Mouse (Mus musculus) stomach, embryonic 15.5 days (tissue): ENCODE results near the gene Strip1. TPM values are rescaled to one million over a fixed set of nuclear protein-coding genes. Genes with fewer than 3 reads are reported as not detected.

ENCODE experiments used
- ATAC-seq: fragments of 200-750 bp; cut with Nextera tagmentation; 2 replicates; pipeline ENCODE4 v1.8.0; 2017; ENCODE audit warnings: low read depth, moderate number of reproducible peaks, moderate TSS enrichment; ENCODE audit not compliant: insufficient read depth, low FRiP score
- H3K27ac ChIP-seq: fragments of 300-500 bp; sonication (generic); 2 replicates; pipeline ENCODE4 v1.5.1; 2015; ENCODE audit warnings: mild to moderate bottlenecking, inconsistent platforms
- H3K27me3 ChIP-seq: fragments of 300-500 bp; sonication (generic); replicated peaks from 2 replicates; pipeline ENCODE4 v1.6.1; 2015; ENCODE audit warnings: inconsistent platforms
- H3K36me3 ChIP-seq: fragments of 300-500 bp; sonication (generic); 2 replicates; pipeline ENCODE4 v1.6.1; 2015; ENCODE audit warnings: inconsistent platforms
- H3K4me1 ChIP-seq: fragments of 300-500 bp; sonication (generic); 2 replicates; pipeline ENCODE4 v1.6.1; 2015; ENCODE audit warnings: inconsistent platforms
- H3K4me2 ChIP-seq: fragments of 300-500 bp; sonication (generic); 2 replicates; pipeline ENCODE4 v1.6.1; 2015; ENCODE audit warnings: mild to moderate bottlenecking, inconsistent platforms
- H3K4me3 ChIP-seq: fragments of 300-500 bp; sonication (generic); replicated peaks from 2 replicates; pipeline ENCODE4 v1.5.1; 2015; ENCODE audit warnings: inconsistent platforms
- H3K9ac ChIP-seq: fragments of 300-500 bp; sonication (generic); 2 replicates; pipeline ENCODE4 v1.6.1; 2015; ENCODE audit warnings: inconsistent platforms
- H3K9me3 ChIP-seq: fragments of 300-500 bp; sonication (generic); 2 replicates; pipeline ENCODE4 v1.6.1; 2016; ENCODE audit warnings: inconsistent platforms
- WGBS: fragments of 180-500 bp; shearing (Covaris S2); methylation state at CpG from one replicate; pipeline ENCODE4 v1.1.7; 2015; 5-methylcytosine and 5-hydroxymethylcytosine counted together
- polyA plus RNA-seq: library from polyadenylated mRNA; unstranded; fragments of >200 nt; fragmentation: Nextera tagmentation; extraction: Ambion mirVana; gene quantifications from 2 replicates; pipeline ENCODE4 v1.2.1, GENCODE M21; 2015

Strip1 gene
- polyA plus RNA-seq, 1 experiment from 2014 or later: 37.9 TPM

DNA sequence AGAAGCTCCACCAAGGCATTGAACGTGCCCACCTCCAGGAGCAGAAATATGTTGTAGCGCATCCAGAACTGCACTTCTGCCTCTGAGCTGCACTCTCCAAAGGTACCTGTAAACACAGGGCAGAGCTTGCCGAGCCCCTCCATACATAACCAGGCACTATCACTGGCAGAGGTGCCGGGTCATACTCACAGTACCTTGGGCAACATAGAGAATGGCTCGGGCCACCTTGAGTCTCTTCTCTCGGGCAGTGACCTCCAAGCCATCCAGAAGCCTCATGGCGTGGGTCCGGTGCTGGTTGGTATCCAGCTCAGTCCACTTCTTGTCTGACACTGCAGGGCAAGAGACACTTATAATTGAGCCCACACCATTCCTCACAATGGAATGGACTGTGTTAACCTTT lies 4.7 kb downstream of the Strip1 start:
- Histone ChIP-seq H3K4me1 (peaks cover 7% of the 10 kb centered on the region), H3K27ac (no peak overlapping the region), H3K27me3 (no peaks in the 10 kb centered on the region), H3K9ac (no peak overlapping the region), H3K9me3 (no peaks in the 10 kb centered on the region), H3K4me3 (no peak overlapping the region), H3K36me3 (peaks cover 54% of the 10 kb centered on the region), H3K4me2 (no peak overlapping the region)
- 93% methylated on average over 8 of the region's 8 CpGs for WGBS
- ATAC-seq: no peak

DNA sequence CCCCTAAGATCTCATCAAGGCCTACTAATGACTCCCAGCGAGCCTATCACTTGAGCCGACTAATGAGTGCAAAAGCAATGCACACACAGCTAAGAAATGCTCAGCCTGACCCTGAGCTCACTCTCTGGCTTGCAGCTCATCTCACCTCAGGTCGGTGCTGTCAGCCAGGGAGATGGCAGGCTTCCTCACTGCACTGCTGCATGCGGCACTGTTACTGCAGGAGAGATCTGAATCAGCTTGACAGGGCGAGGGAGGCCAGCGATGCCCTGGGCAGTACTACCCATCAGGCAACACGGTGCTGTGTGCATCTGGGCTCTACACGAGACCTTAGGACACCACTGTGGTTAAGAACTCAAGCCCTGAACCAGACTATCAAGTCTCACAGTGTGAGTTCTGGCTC lies 6.0 kb downstream of the Strip1 start:
- Histone ChIP-seq H3K4me1 (peaks cover 6% of the 10 kb centered on the region), H3K9me3 (no peaks in the 10 kb centered on the region), H3K9ac (no peak overlapping the region), H3K4me3 (no peak overlapping the region), H3K27ac (no peak overlapping the region), H3K36me3 (peaks cover 65% of the 10 kb centered on the region), H3K27me3 (no peaks in the 10 kb centered on the region), H3K4me2 (no peak overlapping the region)
- no peak for ATAC-seq
- WGBS: 89% methylated on average over 8 of the region's 8 CpGs

- Histone ChIP-seq H3K4me2 (no peak overlapping the region), H3K9me3 (no peaks in the 10 kb centered on the region), H3K4me1 (no peaks in the 10 kb centered on the region), H3K36me3 (peaks cover 72% of the 10 kb centered on the region), H3K27me3 (no peaks in the 10 kb centered on the region), H3K9ac (no peak overlapping the region), H3K4me3 (no peak overlapping the region), H3K27ac (no peak overlapping the region)
- 95% methylated on average over 8 of the region's 8 CpGs for WGBS
- ATAC-seq: no peak
Observed at GRCm38 (mm10) chr3:107624424-107624823, 7.1 kb downstream of the Strip1 start.

DNA sequence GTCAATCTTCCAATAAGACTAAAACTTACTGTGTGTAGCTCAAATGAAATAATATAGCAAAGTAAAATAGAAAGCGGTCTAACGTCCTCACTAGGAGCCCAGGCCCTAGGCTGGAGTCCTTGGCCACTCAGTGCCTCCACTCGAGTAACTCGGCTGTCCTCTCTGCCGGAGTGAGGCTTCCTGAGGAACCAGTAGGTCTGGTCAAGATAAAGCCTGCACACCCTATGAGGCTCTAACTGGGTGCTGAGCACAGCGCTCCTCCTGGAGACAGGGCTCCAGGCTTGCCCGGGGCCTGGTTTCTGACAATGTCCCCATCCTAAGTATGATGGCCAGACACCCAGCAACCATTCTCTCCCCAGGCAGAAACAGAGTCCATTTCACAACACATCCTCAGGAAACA lies 9.0 kb downstream of the Strip1 start:
- no peak overlapping the region for H3K4me3 ChIP-seq
- peaks cover 84% of the 10 kb centered on the region for H3K36me3 ChIP-seq
- no peak overlapping the region for H3K27ac ChIP-seq
- no peaks in the 10 kb centered on the region for H3K9me3 ChIP-seq
- H3K4me1 ChIP-seq: no peaks in the 10 kb centered on the region
- no peak overlapping the region for H3K9ac ChIP-seq
- H3K4me2 ChIP-seq: no peak overlapping the region
- no peaks in the 10 kb centered on the region for H3K27me3 ChIP-seq
- ATAC-seq: no peak
- whole genome bisulfite sequencing: 92% methylated on average over 7 of the region's 7 CpGs

- Histone ChIP-seq H3K9me3 (no peaks in the 10 kb centered on the region), H3K36me3 (peaks cover 85% of the 10 kb centered on the region), H3K9ac (no peak overlapping the region), H3K4me1 (no peaks in the 10 kb centered on the region), H3K27ac (no peak overlapping the region), H3K4me3 (no peak overlapping the region), H3K4me2 (no peak overlapping the region), H3K27me3 (no peaks in the 10 kb centered on the region)
- ATAC-seq: no peak
- WGBS: 92% methylated on average over 21 of the region's 21 CpGs
Observed at GRCm38 (mm10) chr3:107621286-107622075, 10.0 kb downstream of the Strip1 start.

DNA sequence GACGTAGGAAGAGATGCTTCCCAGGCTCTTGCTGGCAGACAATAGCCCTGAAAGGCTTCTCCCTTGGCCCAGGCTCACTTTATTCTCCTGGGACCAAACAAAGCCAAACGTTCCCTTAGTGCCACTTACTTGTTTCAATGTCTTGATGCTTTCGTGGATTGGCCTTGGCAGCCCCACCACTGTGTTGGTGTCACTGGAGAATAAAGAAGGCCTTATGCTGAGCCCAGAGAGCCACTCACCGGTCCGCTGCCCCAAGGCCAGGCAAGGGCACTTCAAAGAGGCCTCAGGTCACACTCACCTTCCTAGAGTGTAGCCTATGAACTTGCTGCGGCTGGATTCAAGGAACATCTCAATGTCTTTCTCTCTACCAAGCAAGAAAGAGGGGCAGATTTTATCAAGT lies 11.6 kb downstream of the Strip1 start:
- Histone ChIP-seq H3K4me2 (no peak overlapping the region), H3K4me1 (no peaks in the 10 kb centered on the region), H3K9ac (no peak overlapping the region), H3K36me3 (peaks cover 74% of the 10 kb centered on the region), H3K9me3 (no peaks in the 10 kb centered on the region), H3K27me3 (no peaks in the 10 kb centered on the region), H3K4me3 (no peak overlapping the region), H3K27ac (no peak overlapping the region)
- WGBS: 90% methylated on average over 6 of the region's 6 CpGs
- ATAC-seq: no peak

GRCm38 (mm10) chr3:107617800-107618199 lies 13.7 kb downstream of the Strip1 start:
- 92% methylated on average over 3 of the region's 3 CpGs for WGBS
- H3K9ac ChIP-seq: no peak overlapping the region
- H3K4me2 ChIP-seq: no peak overlapping the region
- no peaks in the 10 kb centered on the region for H3K27me3 ChIP-seq
- no peak overlapping the region for H3K4me3 ChIP-seq
- peaks cover 73% of the 10 kb centered on the region for H3K36me3 ChIP-seq
- H3K9me3 ChIP-seq: no peaks in the 10 kb centered on the region
- no peak overlapping the region for H3K27ac ChIP-seq
- H3K4me1 ChIP-seq: no peaks in the 10 kb centered on the region
- ATAC-seq: no peak

DNA sequence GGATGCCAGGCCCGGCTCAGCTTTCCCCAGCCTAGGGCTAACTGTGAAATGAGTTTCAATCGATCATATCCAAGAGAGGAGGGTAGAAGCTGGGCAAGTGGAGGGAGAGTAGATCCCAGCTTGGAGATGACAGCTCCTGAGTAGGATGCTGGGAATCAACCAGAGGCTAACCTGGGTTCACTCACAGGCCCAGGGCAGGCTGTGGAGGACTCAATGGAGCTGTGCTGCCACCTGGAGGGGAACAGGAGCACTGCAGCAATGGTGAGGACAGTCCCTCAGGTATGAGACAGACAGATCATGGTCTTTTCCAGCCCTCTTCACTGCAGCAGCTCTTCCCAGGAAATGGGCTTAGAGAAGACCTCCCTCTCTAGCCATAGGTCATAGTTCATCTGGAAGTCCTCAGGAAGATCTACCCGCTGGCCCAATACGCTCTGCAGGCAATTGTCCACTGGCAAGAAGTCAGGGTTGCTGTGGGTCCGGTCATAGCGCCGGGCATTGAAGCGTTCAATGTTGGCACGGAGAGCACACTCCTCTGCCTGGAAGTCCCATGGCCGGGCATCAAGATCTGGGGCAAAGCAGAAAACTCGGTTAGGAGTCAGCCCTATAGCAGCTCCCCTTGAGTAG lies 18.5 kb downstream of the Strip1 start:
- no peak overlapping the region for H3K9ac ChIP-seq
- H3K4me1 ChIP-seq: no peaks in the 10 kb centered on the region
- no peak overlapping the region for H3K4me3 ChIP-seq
- no peak overlapping the region for H3K27ac ChIP-seq
- H3K9me3 ChIP-seq: no peaks in the 10 kb centered on the region
- 88% methylated on average over 11 of the region's 11 CpGs for WGBS
- no peak overlapping the region for H3K4me2 ChIP-seq
- peaks cover 38% of the 10 kb centered on the region for H3K36me3 ChIP-seq
- no peaks in the 10 kb centered on the region for H3K27me3 ChIP-seq
- 0 out of 2 replicates have a peak, but pooled peaks have one; percentile 7 for ATAC-seq

DNA sequence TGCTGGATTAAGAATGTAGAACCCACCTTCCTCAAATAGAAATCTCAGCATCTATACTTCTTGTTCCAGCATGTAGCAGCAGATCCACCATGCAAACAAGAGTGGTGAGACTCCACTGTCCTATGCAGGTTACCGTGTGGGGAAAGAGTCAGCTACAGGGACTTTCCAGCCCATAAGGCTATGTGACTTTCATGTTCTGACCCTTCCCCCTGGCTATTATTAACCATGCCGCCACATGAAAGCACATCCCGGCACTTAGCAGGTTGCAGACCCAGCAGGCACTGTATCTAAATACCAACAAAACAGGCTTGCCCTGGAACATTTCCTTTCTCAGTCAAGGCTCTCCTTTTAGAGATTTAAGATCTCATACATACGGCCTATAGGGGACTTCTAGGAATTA lies 20.1 kb downstream of the Strip1 start:
- Histone ChIP-seq H3K4me1 (no peaks in the 10 kb centered on the region), H3K9me3 (no peaks in the 10 kb centered on the region)
- 73% methylated on average over 4 of the region's 4 CpGs for WGBS

GRCm38 (mm10) chr3:107609376-107609775 lies 22.1 kb downstream of the Strip1 start:
- no peaks in the 10 kb centered on the region for H3K9me3 ChIP-seq
- H3K4me1 ChIP-seq: no peaks in the 10 kb centered on the region
- no peak overlapping the region for H3K9ac ChIP-seq
- 51% methylated on average over 3 of the region's 3 CpGs for WGBS
- H3K4me2 ChIP-seq: no peak overlapping the region
- no peak overlapping the region for H3K27ac ChIP-seq
- H3K27me3 ChIP-seq: no peaks in the 10 kb centered on the region
- H3K4me3 ChIP-seq: no peak overlapping the region
- peaks cover 14% of the 10 kb centered on the region for H3K36me3 ChIP-seq
- no peak for ATAC-seq

More for the DNA sequence above, 20.1 kb downstream of the Strip1 start:
- Histone ChIP-seq H3K27me3 (no peaks in the 10 kb centered on the region), H3K27ac (no peak overlapping the region), H3K4me2 (no peak overlapping the region), H3K36me3 (peaks cover 23% of the 10 kb centered on the region), H3K9ac (no peak overlapping the region), H3K4me3 (no peak overlapping the region)
- ATAC-seq: no peak

DNA sequence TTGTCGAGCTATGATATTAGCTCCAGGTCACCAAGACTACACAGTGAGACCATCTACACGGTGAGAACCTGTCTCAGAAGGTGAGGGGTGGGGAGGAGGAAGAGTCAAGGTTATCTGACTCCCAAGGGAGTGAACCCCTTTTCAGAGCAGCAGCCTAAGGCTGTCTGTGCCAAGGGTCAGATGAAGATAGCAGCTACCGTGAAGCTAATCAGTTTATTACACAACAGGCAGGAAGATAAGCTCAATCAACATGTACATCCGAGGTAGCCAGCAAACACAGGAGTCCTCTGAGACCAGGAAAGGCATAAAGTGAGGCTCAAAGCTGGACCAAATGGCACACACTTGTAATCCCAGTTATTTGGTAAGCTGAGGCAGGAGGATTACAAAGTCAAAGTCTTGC lies 22.7 kb downstream of the Strip1 start:
- Histone ChIP-seq H3K27ac (no peak overlapping the region), H3K27me3 (no peaks in the 10 kb centered on the region), H3K9me3 (no peaks in the 10 kb centered on the region), H3K4me1 (no peaks in the 10 kb centered on the region), H3K4me2 (no peak overlapping the region), H3K36me3 (peaks cover 11% of the 10 kb centered on the region), H3K4me3 (no peak overlapping the region), H3K9ac (no peak overlapping the region)
- 48% methylated on average over 4 of the region's 4 CpGs for WGBS
- no peak for ATAC-seq

DNA sequence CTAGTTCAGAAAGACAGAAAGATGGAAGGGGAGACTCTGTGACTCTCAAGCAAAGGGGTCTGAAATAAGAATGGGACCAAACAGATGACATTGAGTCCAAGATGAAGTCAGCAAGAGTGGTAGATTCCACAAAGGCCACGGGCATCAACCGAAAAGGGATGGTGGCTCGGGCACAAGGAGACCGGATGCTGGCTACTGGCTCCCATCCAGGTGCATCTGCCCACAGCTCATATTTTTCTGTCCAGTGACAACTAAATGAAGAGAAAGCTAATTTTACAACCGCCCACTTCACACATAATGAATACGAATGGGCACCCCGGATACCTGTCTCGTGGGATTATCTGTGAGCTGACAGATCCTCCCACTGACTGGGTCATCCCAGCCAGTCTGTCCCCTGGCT lies 24.3 kb downstream of the Strip1 start:
- H3K4me1 ChIP-seq: no peaks in the 10 kb centered on the region
- no peaks in the 10 kb centered on the region for H3K36me3 ChIP-seq
- H3K9me3 ChIP-seq: no peaks in the 10 kb centered on the region
- WGBS: 74% methylated on average over 8 of the region's 8 CpGs
- no peak for ATAC-seq
- H3K4me3 ChIP-seq: no peak overlapping the region
- no peak overlapping the region for H3K9ac ChIP-seq
- no peaks in the 10 kb centered on the region for H3K27me3 ChIP-seq
- no peak overlapping the region for H3K4me2 ChIP-seq
- no peak overlapping the region for H3K27ac ChIP-seq
